Mouse (Mus musculus) embryo, embryonic 11 days (tissue): ENCODE results near the gene Grrp1.

Source experiments
- DNase-seq: peaks from one replicate; pipeline ENCODE4 v3.0.0-alpha.2; 2015

The Grrp1 gene

DNA sequence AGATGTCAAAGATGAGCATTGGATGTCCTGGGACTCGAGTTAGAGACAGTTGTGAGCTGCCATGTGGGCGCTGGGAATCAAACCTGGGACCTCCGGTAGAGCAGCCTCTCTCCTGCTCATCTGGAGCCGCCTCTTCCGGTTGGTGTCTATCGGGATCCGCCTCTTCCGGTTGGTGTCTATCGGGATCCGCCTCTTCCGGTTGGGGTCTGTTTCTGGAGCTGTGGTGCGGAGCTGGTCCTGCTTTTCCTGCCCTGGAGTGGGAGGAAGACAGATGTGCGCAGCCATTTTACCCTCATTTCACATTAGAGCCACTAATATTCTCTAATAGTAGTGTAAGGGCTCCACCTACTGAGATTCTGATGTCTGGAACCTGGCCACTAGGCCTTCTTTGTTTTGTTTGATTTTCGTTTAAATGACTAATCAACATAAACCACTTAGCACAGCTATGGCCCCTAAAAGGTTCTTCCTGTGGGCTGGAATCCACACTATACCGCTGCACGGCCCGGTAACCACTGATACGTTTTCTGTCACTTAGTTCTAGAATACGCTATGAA, 14.3 kb upstream of the Grrp1 start:
- no peak for DNase-seq

- DNase-seq, result no peak
Observed at GRCm38 (mm10) chr4:134265860-134266585, 12.1 kb upstream of the Grrp1 start.

GRCm38 (mm10) chr4:134263191-134263590, 9.3 kb upstream of the Grrp1 start:
- DNase-seq, result peak; percentile 65

DNA sequence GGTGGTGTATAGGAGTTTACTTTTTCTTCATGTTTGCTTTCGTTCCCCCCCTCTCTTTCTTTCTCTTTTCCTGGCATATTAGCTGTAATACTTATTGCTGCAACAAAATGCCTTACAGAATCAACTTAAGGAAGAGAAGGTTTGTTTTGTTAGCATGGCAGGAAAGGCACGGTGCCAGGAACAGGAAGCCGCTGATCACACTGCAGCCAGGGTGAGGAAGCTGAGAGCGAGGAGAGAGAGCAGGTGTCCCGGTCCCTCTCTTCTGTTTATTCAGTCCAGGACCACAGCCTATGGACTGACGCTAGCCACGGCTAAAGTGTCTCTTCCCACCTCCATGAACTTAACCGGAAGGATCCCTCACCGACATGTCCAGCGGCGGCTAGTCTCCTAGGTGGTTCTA, 4.4 kb upstream of the Grrp1 start:
- DNase-seq, result no peak

- DNase-seq, result peak; percentile 56
Observed at GRCm38 (mm10) chr4:134257198-134258009, 3.5 kb upstream of the Grrp1 start.

- peak; percentile 67 for DNase-seq
Observed at GRCm38 (mm10) chr4:134256407-134257197, 2.7 kb upstream of the Grrp1 start.

DNA sequence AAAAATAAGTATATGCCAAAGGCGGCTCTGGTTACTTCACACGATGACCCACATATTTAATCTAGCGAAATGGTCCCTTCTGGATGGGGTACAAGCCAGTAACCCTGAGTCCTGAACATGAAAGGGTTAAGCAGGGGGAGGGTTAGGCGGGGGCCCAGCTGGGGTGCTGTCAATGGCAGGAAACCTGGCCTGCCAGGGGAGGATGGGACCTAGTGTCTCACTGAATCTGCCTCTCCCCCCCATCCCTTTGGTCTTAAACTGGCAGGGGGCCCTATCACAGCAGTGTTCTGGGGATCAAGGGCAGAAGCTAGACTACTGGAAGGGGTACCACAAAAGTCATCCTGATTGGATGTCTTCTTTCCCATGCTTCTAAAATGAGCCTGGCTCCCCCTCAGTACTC, 1.9 kb upstream of the Grrp1 start:
- DNase-seq, result no peak

DNA sequence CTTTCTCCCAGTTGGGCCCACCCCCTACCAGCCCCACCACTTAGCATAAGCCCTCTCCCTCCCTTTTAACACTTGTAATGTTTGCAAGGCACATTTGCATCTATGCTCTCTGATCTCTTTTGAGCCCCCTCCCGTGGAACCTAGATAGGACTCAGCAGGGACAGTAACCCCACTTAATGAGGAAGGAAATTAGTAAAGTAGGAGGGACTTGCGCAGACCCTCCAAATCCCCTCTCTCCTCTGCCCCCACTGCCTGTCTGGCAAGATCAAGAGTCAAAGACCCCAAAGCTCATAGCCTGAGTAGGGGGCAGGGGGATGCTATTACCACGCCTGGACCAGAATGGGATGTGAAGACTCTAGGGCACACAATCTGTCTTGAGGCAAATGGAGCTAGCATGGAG, 929 bp upstream of the Grrp1 start:
- no peak for DNase-seq

DNA sequence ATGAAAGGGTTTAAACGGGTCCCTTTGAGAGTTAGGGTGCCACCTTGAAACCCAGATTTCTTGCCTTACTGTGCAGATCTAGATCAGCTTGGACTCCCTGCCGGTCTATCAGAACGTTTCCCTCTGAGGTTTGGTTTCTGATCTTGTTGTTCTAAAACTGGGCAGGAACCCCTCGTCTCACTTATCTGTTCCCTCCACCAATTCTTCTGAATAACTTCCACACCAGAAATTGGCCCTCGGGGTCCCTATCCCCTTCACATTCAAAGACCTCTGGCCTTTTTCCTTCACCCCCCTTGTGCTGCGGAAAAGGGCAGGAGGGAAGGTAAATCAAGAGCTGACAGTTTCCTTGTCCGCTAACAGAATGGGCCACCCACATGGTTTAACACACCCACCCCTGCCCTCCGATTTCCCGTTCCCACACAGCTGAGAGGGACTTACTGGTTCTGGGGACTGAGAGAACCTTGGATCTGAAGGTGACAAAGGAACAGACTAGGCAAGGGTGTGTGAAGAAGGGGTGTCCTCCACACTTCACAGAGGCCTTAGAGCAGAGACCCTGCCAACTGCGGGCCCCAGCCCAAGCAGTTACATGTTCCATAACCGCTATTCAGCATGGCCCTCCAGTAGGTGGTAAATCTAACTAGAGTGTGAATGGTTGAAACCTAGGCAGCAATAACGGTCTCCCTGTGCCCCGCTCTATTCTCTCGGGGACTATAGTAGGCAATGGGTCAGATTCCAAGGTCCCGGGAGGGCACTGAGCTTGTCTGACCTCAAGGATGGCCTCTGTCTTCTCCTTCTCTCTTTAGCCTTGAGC, 790 bp downstream of the Grrp1 start:
- DNase-seq, result peak; percentile 60

DNA sequence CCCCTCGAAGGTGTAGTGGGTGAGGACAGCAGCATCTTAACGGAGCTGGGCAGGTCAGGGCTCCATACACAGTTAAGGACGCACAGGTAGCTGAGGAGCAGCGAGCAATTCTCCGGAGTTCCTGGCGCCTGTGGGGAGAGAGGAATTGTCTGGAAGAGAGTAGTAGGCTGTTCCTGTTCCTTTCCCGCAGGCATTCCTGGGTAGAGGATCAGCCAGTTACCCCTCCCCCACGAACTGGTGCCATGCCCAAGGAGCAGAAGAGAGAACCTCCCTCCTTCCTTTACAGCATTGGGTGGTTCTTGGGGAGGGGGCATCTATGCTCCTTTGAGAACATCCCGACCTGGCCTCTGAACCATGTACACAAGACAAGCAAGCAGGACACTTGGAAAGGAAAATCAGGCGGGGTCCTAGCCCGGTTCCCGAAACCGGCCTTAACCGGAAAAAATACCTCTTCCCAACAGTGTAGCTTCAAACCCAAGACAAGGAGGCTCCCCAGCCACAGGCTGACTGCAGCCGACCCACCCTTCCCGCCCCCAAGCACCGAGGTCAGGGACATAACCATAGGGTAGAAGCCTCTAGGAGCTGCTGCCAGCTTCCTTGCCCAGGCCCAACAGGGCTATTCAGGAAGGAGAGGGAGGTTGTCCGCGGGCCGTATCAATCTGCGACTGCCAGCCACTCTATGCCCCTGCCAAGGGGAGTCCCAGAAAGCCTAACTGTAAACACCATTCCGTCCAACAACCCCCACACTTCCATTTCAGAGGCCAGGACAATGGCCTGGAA, 1.6 kb downstream of the Grrp1 start:
- peak; percentile 50 for DNase-seq

DNA sequence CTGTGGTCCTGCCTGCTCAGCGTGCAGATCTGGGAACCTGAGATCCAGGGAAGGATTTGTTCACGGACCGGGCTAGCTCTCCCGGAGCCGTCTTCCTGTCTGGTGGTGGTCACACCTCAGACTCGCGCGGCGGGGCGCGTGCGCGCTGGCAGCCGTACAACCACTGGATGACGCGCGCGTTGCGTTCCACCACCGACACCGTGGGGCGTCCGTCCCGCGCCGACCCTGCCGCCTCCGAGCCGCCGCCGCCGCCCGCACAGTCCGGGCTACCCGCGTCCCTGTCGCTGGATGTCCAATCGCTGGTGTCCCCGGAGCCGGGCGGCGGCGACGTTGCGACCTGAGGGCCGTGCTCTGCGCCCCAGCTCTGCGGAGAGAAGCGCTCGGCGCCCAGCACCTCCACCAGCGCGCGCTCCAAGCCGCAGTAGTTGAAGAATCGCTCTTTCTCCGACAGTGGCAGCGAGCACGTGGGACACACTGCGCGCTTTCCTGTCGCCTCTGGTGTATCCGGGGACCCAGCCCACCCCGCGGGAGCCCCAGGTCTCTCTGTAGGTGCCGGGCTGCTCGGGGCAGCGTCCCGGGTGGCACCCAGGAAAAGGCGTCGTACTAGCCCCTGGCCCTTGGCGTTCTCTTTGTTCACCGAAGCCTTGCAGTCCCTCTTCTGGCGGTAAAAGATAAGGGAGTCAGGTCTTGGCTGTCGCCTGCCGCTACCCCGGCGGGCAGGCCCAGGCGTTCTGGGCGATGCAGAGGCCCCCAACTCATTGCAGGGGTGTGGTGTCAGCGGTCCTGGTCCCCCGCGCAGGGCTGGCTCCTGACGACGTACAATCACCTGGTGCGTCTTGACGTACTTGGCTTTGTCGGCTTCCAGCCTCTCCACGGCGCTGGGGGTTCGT, 2.4 kb downstream of the Grrp1 start:
- DNase-seq, result peak; percentile 72

GRCm38 (mm10) chr4:134250930-134251240, 3.0 kb downstream of the Grrp1 start:
- no peak for DNase-seq

- DNase-seq, result peak; percentile 41
Observed at GRCm38 (mm10) chr4:134250116-134250929, 3.6 kb downstream of the Grrp1 start.

DNA sequence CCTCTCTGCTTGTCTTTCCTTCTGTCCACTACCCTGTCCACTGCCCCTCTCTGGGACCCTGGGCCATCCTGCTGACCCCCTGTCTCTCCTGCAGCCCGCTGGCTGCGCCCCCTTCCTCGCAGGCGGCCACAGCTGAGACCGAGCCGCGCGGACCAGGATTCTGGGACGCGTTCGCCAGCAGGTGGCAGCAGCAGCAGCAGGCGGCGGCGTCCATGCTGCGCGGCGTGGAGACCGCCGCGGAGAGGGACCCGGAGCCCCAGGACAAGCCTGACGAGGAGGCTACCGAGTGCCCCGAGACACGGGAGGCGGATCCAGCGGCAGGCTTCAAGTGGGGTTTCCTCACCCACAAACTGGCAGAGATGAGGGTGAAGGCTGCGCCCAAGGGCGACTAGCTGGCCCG, 4.3 kb downstream of the Grrp1 start:
- peak; percentile 90 for DNase-seq

DNA sequence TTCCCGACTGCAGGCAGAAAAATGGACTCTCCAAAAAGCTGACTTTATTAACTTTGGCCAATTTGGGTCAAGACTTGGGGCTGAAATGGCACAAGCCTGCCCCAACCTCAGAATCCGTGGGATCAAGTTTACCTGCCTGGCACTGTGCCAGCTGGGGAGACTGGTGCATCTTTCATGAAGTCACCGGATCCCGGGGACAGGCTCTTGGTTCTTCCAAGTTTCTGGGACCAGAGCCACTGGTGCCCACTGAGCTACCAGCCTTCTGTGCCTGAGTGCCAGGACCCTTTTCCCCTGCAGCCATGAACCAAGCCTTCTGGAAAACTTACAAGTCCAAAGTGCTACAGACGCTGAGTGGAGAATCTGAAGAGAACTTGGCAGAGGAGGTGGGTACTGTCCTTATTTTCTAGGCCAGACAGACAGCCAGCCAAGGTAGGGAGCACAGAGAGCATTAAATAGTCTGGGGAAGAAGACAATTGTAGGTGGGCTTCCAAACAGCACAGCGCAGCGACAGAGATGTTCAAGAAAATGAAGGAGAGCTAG, 7.1 kb downstream of the Grrp1 start, which contains the start of gene Gm30191:
Gene Gm30191, plus strand, starts transcription at position 217 of the 540 bp plus-strand sequence.
- DNase-seq, result no peak

DNA sequence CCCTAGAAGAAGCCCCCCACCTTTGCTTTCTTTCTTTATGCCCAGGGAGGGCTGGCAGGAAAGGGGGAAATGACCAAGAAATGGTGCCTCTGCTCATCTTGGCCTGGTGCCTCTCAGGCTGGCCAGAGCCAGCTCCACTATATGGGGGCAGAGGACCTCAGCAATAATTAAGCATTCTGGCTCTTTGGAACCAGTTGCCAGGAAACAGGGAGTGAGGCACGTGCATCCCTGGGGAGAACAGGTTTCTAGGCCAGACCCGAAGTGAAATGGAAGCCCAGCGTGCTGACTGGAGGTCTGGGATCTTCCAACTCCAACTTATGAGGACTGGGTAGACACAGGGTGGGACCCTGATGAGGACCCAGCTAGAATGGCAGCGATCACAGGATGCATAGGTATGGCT, 7.7 kb downstream of the Grrp1 start:
- no peak for DNase-seq

DNA sequence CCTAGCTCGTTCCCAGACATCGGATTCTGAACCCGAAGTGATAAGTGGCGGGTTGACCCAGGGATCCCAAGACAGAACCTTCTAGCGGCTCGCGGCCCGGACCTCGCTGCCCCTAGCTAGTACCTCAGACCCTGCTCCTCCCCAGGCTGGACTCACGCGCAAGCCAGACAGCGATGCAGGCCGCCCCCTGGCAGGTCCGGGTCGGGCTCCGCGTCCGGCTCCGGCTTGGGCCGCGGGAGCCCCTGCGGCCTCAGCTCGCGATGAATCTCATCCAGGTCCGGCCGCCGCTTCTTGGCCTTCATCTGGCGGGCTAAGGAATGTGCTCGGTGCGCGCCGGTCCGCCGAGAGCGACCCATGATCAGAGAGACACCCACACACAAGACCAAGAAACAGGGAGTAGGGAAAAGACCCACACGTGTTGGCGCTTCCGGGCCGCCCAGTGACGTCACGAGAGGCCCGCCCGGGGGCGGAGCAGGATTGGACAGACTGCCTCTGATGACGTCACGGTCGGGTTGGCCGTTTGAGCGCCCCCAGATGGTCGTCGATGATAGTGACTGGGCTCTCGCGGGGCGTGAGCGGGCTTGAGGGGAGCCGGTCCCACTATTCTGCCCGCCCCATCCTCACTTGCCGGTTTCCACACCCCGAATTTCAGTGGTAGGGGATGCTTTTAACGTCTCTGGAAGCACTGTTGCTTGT, 8.6 kb downstream of the Grrp1 start, which contains the start of gene Zfp593:
Gene Zfp593, minus strand, starts transcription at position 445 of the 696 bp plus-strand sequence.
- peak; percentile 95 for DNase-seq

DNA sequence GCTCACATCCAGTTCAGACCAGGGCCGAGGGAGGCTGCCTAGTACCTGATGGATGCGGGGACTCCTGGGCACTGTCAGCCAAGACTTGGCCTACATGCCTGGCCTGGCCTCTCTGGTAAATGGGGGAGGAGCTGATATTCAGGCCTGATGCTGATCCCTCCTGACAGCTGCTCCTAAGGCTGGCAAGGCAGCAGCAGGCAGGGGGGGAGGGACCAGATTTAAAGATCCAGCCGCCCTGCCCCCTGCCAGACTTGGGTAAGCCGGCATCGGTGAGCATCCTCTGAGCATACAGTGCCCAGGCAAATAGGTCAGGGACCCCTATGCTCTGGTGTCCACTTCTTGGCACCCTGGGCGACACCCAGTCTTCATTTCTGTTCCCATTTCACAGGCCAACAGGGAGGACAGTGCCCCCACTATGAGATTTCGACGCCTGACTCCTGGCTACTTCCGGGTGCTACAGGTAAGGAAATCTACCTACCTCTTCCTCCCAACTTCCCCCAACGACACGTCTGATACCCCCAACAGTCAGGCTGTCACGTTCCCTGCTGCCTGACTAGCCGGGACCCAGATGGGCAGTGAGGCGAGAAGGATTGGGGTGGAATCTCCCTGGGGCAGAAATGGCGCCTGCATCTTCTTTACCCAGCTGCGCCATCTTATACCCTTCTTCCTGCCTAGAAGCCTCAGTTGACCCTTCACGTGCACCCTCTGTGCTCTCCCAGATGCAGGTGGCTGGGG, 10.2 kb downstream of the Grrp1 start, which contains the start of gene E130218I03Rik:
Gene E130218I03Rik, plus strand, starts transcription at position 147 of the 735 bp plus-strand sequence.
- DNase-seq, result no peak
